Mouse (Mus musculus): ENCODE measurements around the gene Akirin1. TPM values are rescaled to one million over a fixed set of nuclear protein-coding genes. Genes with fewer than 3 reads are reported as not detected.

The Akirin1 gene
- polyA plus RNA-seq, 1 experiment from 2014 or later, result 39.8 TPM

GRCm38 (mm10) chr4:123733532-123733931 is 16.6 kb downstream of the Akirin1 start:
- no peak overlapping the region for H3K27ac ChIP-seq (ENCODE audit: low read depth, low read length)
- H3K4me2 ChIP-seq, result no peak overlapping the region
- H3K9ac ChIP-seq (ENCODE audit: low read depth, low read length), result no peak overlapping the region
- H3K9me3 ChIP-seq (ENCODE audit: control insufficient read depth, low read length), result no peaks in the 10 kb centered on the region
- H3K4me1 ChIP-seq (replicated peaks; ENCODE audit: control insufficient read depth, insufficient read depth, low read length), result no peaks in the 10 kb centered on the region
- H3K4me3 ChIP-seq (ENCODE audit: low read depth, low read length), result no peak overlapping the region
- no peaks in the 10 kb centered on the region for H3K27me3 ChIP-seq (replicated peaks; ENCODE audit: control insufficient read depth, insufficient read depth, low read length)
- WGBS, result 84% methylated on average over 9 of the region's 9 CpGs
- ATAC-seq (replicated peaks; ENCODE audit: low FRiP score) (no peak), DNase-seq (ENCODE audit: low spot score) (no peak)
- H3K36me3 ChIP-seq (ENCODE audit: control insufficient read depth, insufficient read depth, low read length), result peaks cover 7% of the 10 kb centered on the region; the same call in 1 of the 2 replicates

- 91% methylated on average over 2 of the region's 2 CpGs for WGBS
- DNase-seq (ENCODE audit: low spot score) (no peak), ATAC-seq (replicated peaks; ENCODE audit: low FRiP score) (no peak; the same call in 1 of the 2 replicates)
- Histone ChIP-seq H3K27ac (ENCODE audit: low read depth, low read length) (no peak overlapping the region), H3K36me3 (ENCODE audit: control insufficient read depth, insufficient read depth, low read length) (peaks cover 5% of the 10 kb centered on the region; the same call in 1 of the 2 replicates), H3K27me3 (replicated peaks; ENCODE audit: control insufficient read depth, insufficient read depth, low read length) (no peaks in the 10 kb centered on the region), H3K9me3 (ENCODE audit: control insufficient read depth, low read length) (no peaks in the 10 kb centered on the region), H3K9ac (ENCODE audit: low read depth, low read length) (no peak overlapping the region), H3K4me3 (ENCODE audit: low read depth, low read length) (no peak overlapping the region), H3K4me1 (replicated peaks; ENCODE audit: control insufficient read depth, insufficient read depth, low read length) (no peaks in the 10 kb centered on the region), H3K4me2 (no peak overlapping the region)
Measured at GRCm38 (mm10) chr4:123732921-123733320, 17.2 kb downstream of the Akirin1 start.

- H3K27ac ChIP-seq (ENCODE audit: low read depth, low read length), result no peak overlapping the region
- no peak overlapping the region for H3K4me3 ChIP-seq (ENCODE audit: low read depth, low read length)
- H3K4me1 ChIP-seq (replicated peaks; ENCODE audit: control insufficient read depth, insufficient read depth, low read length), result no peaks in the 10 kb centered on the region
- H3K4me2 ChIP-seq, result no peak overlapping the region
- no peak overlapping the region for H3K9ac ChIP-seq (ENCODE audit: low read depth, low read length)
- DNase-seq (ENCODE audit: low spot score) (no peak), ATAC-seq (replicated peaks; ENCODE audit: low FRiP score) (no peak)
- no peaks in the 10 kb centered on the region for H3K9me3 ChIP-seq (ENCODE audit: control insufficient read depth, low read length)
- H3K27me3 ChIP-seq (replicated peaks; ENCODE audit: control insufficient read depth, insufficient read depth, low read length), result no peaks in the 10 kb centered on the region
- peaks cover 5% of the 10 kb centered on the region; the same call in 1 of the 2 replicates for H3K36me3 ChIP-seq (ENCODE audit: control insufficient read depth, insufficient read depth, low read length)
- 86% methylated on average over 4 of the region's 4 CpGs for WGBS
Measured at GRCm38 (mm10) chr4:123732163-123732910, 17.8 kb downstream of the Akirin1 start.

- Histone ChIP-seq H3K27ac (ENCODE audit: low read depth, low read length) (no peak overlapping the region), H3K36me3 (ENCODE audit: control insufficient read depth, insufficient read depth, low read length) (no peaks in the 10 kb centered on the region), H3K4me1 (replicated peaks; ENCODE audit: control insufficient read depth, insufficient read depth, low read length) (no peaks in the 10 kb centered on the region; the same call in 1 of the 2 replicates), H3K4me3 (ENCODE audit: low read depth, low read length) (no peak overlapping the region), H3K27me3 (replicated peaks; ENCODE audit: control insufficient read depth, insufficient read depth, low read length) (no peaks in the 10 kb centered on the region), H3K9me3 (ENCODE audit: control insufficient read depth, low read length) (no peaks in the 10 kb centered on the region), H3K4me2 (no peak overlapping the region), H3K9ac (ENCODE audit: low read depth, low read length) (no peak overlapping the region)
- ATAC-seq (replicated peaks; ENCODE audit: low FRiP score) (no peak), DNase-seq (ENCODE audit: low spot score) (no peak)
- 79% methylated on average over 4 of the region's 4 CpGs for WGBS
Measured at GRCm38 (mm10) chr4:123721761-123722160, 28.4 kb downstream of the Akirin1 start.

GRCm38 (mm10) chr4:123718434-123718780 is 31.7 kb downstream of the Akirin1 start:
- Histone ChIP-seq H3K27ac (ENCODE audit: low read depth, low read length) (peak overlapping the region; percentile 78; the same call in 1 of the 2 replicates), H3K4me1 (replicated peaks; ENCODE audit: control insufficient read depth, insufficient read depth, low read length) (no peaks in the 10 kb centered on the region; the same call in 1 of the 2 replicates), H3K9me3 (ENCODE audit: control insufficient read depth, low read length) (no peaks in the 10 kb centered on the region), H3K27me3 (replicated peaks; ENCODE audit: control insufficient read depth, insufficient read depth, low read length) (no peaks in the 10 kb centered on the region), H3K4me2 (peak overlapping the region; percentile 72), H3K9ac (ENCODE audit: low read depth, low read length) (peak overlapping the region; percentile 44), H3K4me3 (ENCODE audit: low read depth, low read length) (peak overlapping the region; percentile 89), H3K36me3 (ENCODE audit: control insufficient read depth, insufficient read depth, low read length) (peaks cover 9% of the 10 kb centered on the region)
- ATAC-seq (replicated peaks; ENCODE audit: low FRiP score), result peak; percentile 40
- WGBS, result 23% methylated on average over 7 of the region's 7 CpGs
- no peak for DNase-seq (ENCODE audit: low spot score)

GRCm38 (mm10) chr4:123717574-123718433 is 32.3 kb downstream of the Akirin1 start, which contains the start of gene Ndufs5:
Gene Ndufs5, minus strand, starts transcription at chr4:123718202.
- ATAC-seq (replicated peaks; ENCODE audit: low FRiP score) (peak; percentile 100), DNase-seq (ENCODE audit: low spot score) (peak; percentile 89)
- peaks cover 11% of the 10 kb centered on the region for H3K36me3 ChIP-seq (ENCODE audit: control insufficient read depth, insufficient read depth, low read length)
- H3K4me1 ChIP-seq (replicated peaks; ENCODE audit: control insufficient read depth, insufficient read depth, low read length), result no peaks in the 10 kb centered on the region; the same call in 1 of the 2 replicates
- peak within 1 kb of the TSS; percentile 89 for H3K4me3 ChIP-seq (ENCODE audit: low read depth, low read length)
- H3K9me3 ChIP-seq (ENCODE audit: control insufficient read depth, low read length), result no peaks in the 10 kb centered on the region
- under 1% methylated on average over 40 of the region's 40 CpGs for WGBS
- peak within 1 kb of the TSS; percentile 75 for H3K4me2 ChIP-seq
- peak within 1 kb of the TSS; percentile 78; the same call in 1 of the 2 replicates for H3K27ac ChIP-seq (ENCODE audit: low read depth, low read length)
- H3K9ac ChIP-seq (ENCODE audit: low read depth, low read length), result peak within 1 kb of the TSS; percentile 78
- no peaks in the 10 kb centered on the region for H3K27me3 ChIP-seq (replicated peaks; ENCODE audit: control insufficient read depth, insufficient read depth, low read length)

- no peaks in the 10 kb centered on the region; the same call in 1 of the 2 replicates for H3K4me1 ChIP-seq (replicated peaks; ENCODE audit: control insufficient read depth, insufficient read depth, low read length)
- H3K9ac ChIP-seq (ENCODE audit: low read depth, low read length), result no peak overlapping the region
- no peaks in the 10 kb centered on the region for H3K9me3 ChIP-seq (ENCODE audit: control insufficient read depth, low read length)
- H3K36me3 ChIP-seq (ENCODE audit: control insufficient read depth, insufficient read depth, low read length), result peaks cover 12% of the 10 kb centered on the region
- DNase-seq (ENCODE audit: low spot score), result no peak
- ATAC-seq (replicated peaks; ENCODE audit: low FRiP score), result no peak
- WGBS, result 88% methylated on average over 1 of the region's 3 CpGs
- no peak overlapping the region for H3K27ac ChIP-seq (ENCODE audit: low read depth, low read length)
- no peaks in the 10 kb centered on the region for H3K27me3 ChIP-seq (replicated peaks; ENCODE audit: control insufficient read depth, insufficient read depth, low read length)
- no peak overlapping the region for H3K4me2 ChIP-seq
- H3K4me3 ChIP-seq (ENCODE audit: low read depth, low read length), result no peak overlapping the region
Measured at GRCm38 (mm10) chr4:123712431-123712830, 37.7 kb downstream of the Akirin1 start.

GRCm38 (mm10) chr4:123707340-123707739 is 42.8 kb downstream of the Akirin1 start:
- Histone ChIP-seq H3K27ac (ENCODE audit: low read depth, low read length) (no peak overlapping the region), H3K27me3 (replicated peaks; ENCODE audit: control insufficient read depth, insufficient read depth, low read length) (no peaks in the 10 kb centered on the region), H3K4me3 (ENCODE audit: low read depth, low read length) (no peak overlapping the region), H3K4me2 (no peak overlapping the region), H3K4me1 (replicated peaks; ENCODE audit: control insufficient read depth, insufficient read depth, low read length) (no peaks in the 10 kb centered on the region), H3K9me3 (ENCODE audit: control insufficient read depth, low read length) (no peaks in the 10 kb centered on the region), H3K36me3 (ENCODE audit: control insufficient read depth, insufficient read depth, low read length) (no peaks in the 10 kb centered on the region; the same call in 1 of the 2 replicates), H3K9ac (ENCODE audit: low read depth, low read length) (no peak overlapping the region)
- ATAC-seq (replicated peaks; ENCODE audit: low FRiP score) (no peak), DNase-seq (ENCODE audit: low spot score) (no peak)
- WGBS, result 89% methylated on average over 5 of the region's 5 CpGs
